Mouse (Mus musculus): ENCODE measurements around the gene Gabrg3. TPM values are rescaled to one million over a fixed set of nuclear protein-coding genes. Genes with fewer than 3 reads are reported as not detected.
A peak's percentile ranks its signal among the peaks of the same experiment; 100 is the strongest.

The Gabrg3 gene
- polyA plus RNA-seq, 1 experiment, result not detected

- no peak overlapping the region for H3K4me3 ChIP-seq (ENCODE audit: low read depth, low read length)
- H3K9me3 ChIP-seq (replicated peaks; ENCODE audit: control insufficient read depth, insufficient read depth, low read length, poor library complexity, severe bottlenecking), result no peaks in the 10 kb centered on the region
- H3K9ac ChIP-seq (ENCODE audit: low read depth, poor library complexity, severe bottlenecking), result no peak overlapping the region
- H3K36me3 ChIP-seq (ENCODE audit: control insufficient read depth, insufficient read depth, low read length, poor library complexity, severe bottlenecking), result no peaks in the 10 kb centered on the region
- no peak overlapping the region for H3K27ac ChIP-seq (ENCODE audit: insufficient read depth, low read length)
- H3K4me1 ChIP-seq (ENCODE audit: control insufficient read depth, insufficient read depth, low read length), result no peaks in the 10 kb centered on the region
- no peak for TF ChIP-seq POLR2A (IDR thresholded peaks at IDR 0.05; ENCODE audit: insufficient read depth, low read length)
- TF ChIP-seq CTCF (IDR thresholded peaks at IDR 0.05; ENCODE audit: low read depth, low read length), result no peak
- no peak for TF ChIP-seq EP300 (IDR thresholded peaks at IDR 0.05; ENCODE audit: insufficient read depth, low read depth, low read length)
- no peaks in the 10 kb centered on the region for H3K27me3 ChIP-seq (ENCODE audit: control insufficient read depth, insufficient read depth, low read length, poor library complexity, severe bottlenecking)
Measured at GRCm38 (mm10) chr7:57393551-57393950, 6.6 kb upstream of the Gabrg3 start.

GRCm38 (mm10) chr7:57390046-57390445 lies 3.1 kb upstream of the Gabrg3 start:
- H3K9ac ChIP-seq (ENCODE audit: low read depth, poor library complexity, severe bottlenecking), result no peak overlapping the region

GRCm38 (mm10) chr7:57387341-57387654 lies 310 bp upstream of the Gabrg3 start:
- Histone ChIP-seq H3K9me3 (replicated peaks; ENCODE audit: control insufficient read depth, insufficient read depth, low read length, poor library complexity, severe bottlenecking) (no peaks in the 10 kb centered on the region), H3K9ac (ENCODE audit: low read depth, poor library complexity, severe bottlenecking) (peak overlapping the region; percentile 22; the same call in 1 of the 2 replicates), H3K4me1 (ENCODE audit: control insufficient read depth, insufficient read depth, low read length) (no peaks in the 10 kb centered on the region), H3K27me3 (ENCODE audit: control insufficient read depth, insufficient read depth, low read length, poor library complexity, severe bottlenecking) (peaks cover 3% of the 10 kb centered on the region), H3K36me3 (ENCODE audit: control insufficient read depth, insufficient read depth, low read length, poor library complexity, severe bottlenecking) (no peaks in the 10 kb centered on the region), H3K27ac (ENCODE audit: insufficient read depth, low read length) (no peak overlapping the region), H3K4me3 (ENCODE audit: low read depth, low read length) (peak overlapping the region; percentile 69)
- no peak for TF ChIP-seq CTCF (IDR thresholded peaks at IDR 0.05; ENCODE audit: low read depth, low read length)
- TF ChIP-seq POLR2A (IDR thresholded peaks at IDR 0.05; ENCODE audit: insufficient read depth, low read length), result no peak
- no peak for TF ChIP-seq EP300 (IDR thresholded peaks at IDR 0.05; ENCODE audit: insufficient read depth, low read depth, low read length)

More at GRCm38 (mm10) chr7:57390046-57390445, 3.1 kb upstream of the Gabrg3 start:
- H3K27ac ChIP-seq (ENCODE audit: insufficient read depth, low read length), result no peak overlapping the region
- no peak for TF ChIP-seq CTCF (IDR thresholded peaks at IDR 0.05; ENCODE audit: low read depth, low read length)
- no peak for TF ChIP-seq POLR2A (IDR thresholded peaks at IDR 0.05; ENCODE audit: insufficient read depth, low read length)
- TF ChIP-seq EP300 (IDR thresholded peaks at IDR 0.05; ENCODE audit: insufficient read depth, low read depth, low read length), result no peak
- H3K36me3 ChIP-seq (ENCODE audit: control insufficient read depth, insufficient read depth, low read length, poor library complexity, severe bottlenecking), result no peaks in the 10 kb centered on the region
- H3K27me3 ChIP-seq (ENCODE audit: control insufficient read depth, insufficient read depth, low read length, poor library complexity, severe bottlenecking), result peaks cover 3% of the 10 kb centered on the region
- H3K4me1 ChIP-seq (ENCODE audit: control insufficient read depth, insufficient read depth, low read length), result no peaks in the 10 kb centered on the region
- no peak overlapping the region for H3K4me3 ChIP-seq (ENCODE audit: low read depth, low read length)
- no peaks in the 10 kb centered on the region for H3K9me3 ChIP-seq (replicated peaks; ENCODE audit: control insufficient read depth, insufficient read depth, low read length, poor library complexity, severe bottlenecking)

- peak; percentile 32 for TF ChIP-seq CTCF (IDR thresholded peaks at IDR 0.05; ENCODE audit: low read depth, low read length)
- no peak for TF ChIP-seq POLR2A (IDR thresholded peaks at IDR 0.05; ENCODE audit: insufficient read depth, low read length)
- TF ChIP-seq EP300 (IDR thresholded peaks at IDR 0.05; ENCODE audit: insufficient read depth, low read depth, low read length), result no peak
- Histone ChIP-seq H3K36me3 (ENCODE audit: control insufficient read depth, insufficient read depth, low read length, poor library complexity, severe bottlenecking) (no peaks in the 10 kb centered on the region), H3K9me3 (replicated peaks; ENCODE audit: control insufficient read depth, insufficient read depth, low read length, poor library complexity, severe bottlenecking) (no peaks in the 10 kb centered on the region), H3K27me3 (ENCODE audit: control insufficient read depth, insufficient read depth, low read length, poor library complexity, severe bottlenecking) (peaks cover 3% of the 10 kb centered on the region), H3K4me3 (ENCODE audit: low read depth, low read length) (no peak overlapping the region), H3K27ac (ENCODE audit: insufficient read depth, low read length) (no peak overlapping the region), H3K9ac (ENCODE audit: low read depth, poor library complexity, severe bottlenecking) (no peak overlapping the region), H3K4me1 (ENCODE audit: control insufficient read depth, insufficient read depth, low read length) (no peaks in the 10 kb centered on the region)
Measured at GRCm38 (mm10) chr7:57384112-57384511, 2.9 kb downstream of the Gabrg3 start.

- Histone ChIP-seq H3K27me3 (ENCODE audit: control insufficient read depth, insufficient read depth, low read length, poor library complexity, severe bottlenecking) (no peaks in the 10 kb centered on the region), H3K9me3 (replicated peaks; ENCODE audit: control insufficient read depth, insufficient read depth, low read length, poor library complexity, severe bottlenecking) (no peaks in the 10 kb centered on the region), H3K27ac (ENCODE audit: insufficient read depth, low read length) (no peak overlapping the region), H3K36me3 (ENCODE audit: control insufficient read depth, insufficient read depth, low read length, poor library complexity, severe bottlenecking) (no peaks in the 10 kb centered on the region), H3K4me1 (ENCODE audit: control insufficient read depth, insufficient read depth, low read length) (no peaks in the 10 kb centered on the region), H3K9ac (ENCODE audit: low read depth, poor library complexity, severe bottlenecking) (no peak overlapping the region), H3K4me3 (ENCODE audit: low read depth, low read length) (no peak overlapping the region)
- TF ChIP-seq EP300 (IDR thresholded peaks at IDR 0.05; ENCODE audit: insufficient read depth, low read depth, low read length) (no peak), CTCF (IDR thresholded peaks at IDR 0.05; ENCODE audit: low read depth, low read length) (no peak), POLR2A (IDR thresholded peaks at IDR 0.05; ENCODE audit: insufficient read depth, low read length) (no peak)
Measured at GRCm38 (mm10) chr7:57366013-57366390, 21.0 kb downstream of the Gabrg3 start.

GRCm38 (mm10) chr7:57365134-57366012 lies 21.6 kb downstream of the Gabrg3 start:
- TF ChIP-seq POLR2A (IDR thresholded peaks at IDR 0.05; ENCODE audit: insufficient read depth, low read length) (no peak), EP300 (IDR thresholded peaks at IDR 0.05; ENCODE audit: insufficient read depth, low read depth, low read length) (no peak), CTCF (IDR thresholded peaks at IDR 0.05; ENCODE audit: low read depth, low read length) (no peak)
- H3K9ac ChIP-seq (ENCODE audit: low read depth, poor library complexity, severe bottlenecking), result no peak overlapping the region
- H3K36me3 ChIP-seq (ENCODE audit: control insufficient read depth, insufficient read depth, low read length, poor library complexity, severe bottlenecking), result no peaks in the 10 kb centered on the region
- no peaks in the 10 kb centered on the region for H3K27me3 ChIP-seq (ENCODE audit: control insufficient read depth, insufficient read depth, low read length, poor library complexity, severe bottlenecking)
- H3K4me1 ChIP-seq (ENCODE audit: control insufficient read depth, insufficient read depth, low read length), result no peaks in the 10 kb centered on the region
- H3K27ac ChIP-seq (ENCODE audit: insufficient read depth, low read length), result no peak overlapping the region
- H3K9me3 ChIP-seq (replicated peaks; ENCODE audit: control insufficient read depth, insufficient read depth, low read length, poor library complexity, severe bottlenecking), result no peaks in the 10 kb centered on the region
- no peak overlapping the region for H3K4me3 ChIP-seq (ENCODE audit: low read depth, low read length)
